Mouse (Mus musculus) gastrocnemius, postnatal 4 days (tissue): ENCODE measurements around the gene Tanc1. TPM values are rescaled to one million over a fixed set of nuclear protein-coding genes. Genes with fewer than 3 reads are reported as not detected.

Experiments
- DNase-seq, 2 experiments: peaks; one replicate each; pipeline ENCODE4 v3.0.0; 2021 to 2022; ENCODE audit warnings: low spot score in 2 of 2, mixed read lengths in 2 of 2
- total RNA-seq, 2 experiments: library from RNA; stranded (reverse); gene quantifications; 2 replicates each; pipeline ENCODE4 v1.2.3; 2021

Gene Tanc1
- total RNA-seq, 2 experiments from 2014 or later = 19.0 to 20.9 TPM

- DNase-seq = no peak
These were observed 36.6 kb downstream of the Tanc1 start for GRCm38 (mm10) chr2:59648444-59648843.

- DNase-seq = no peak
These were observed 40.0 kb downstream of the Tanc1 start for GRCm38 (mm10) chr2:59651801-59652200.

- no peak for DNase-seq
These were observed 40.9 kb downstream of the Tanc1 start for GRCm38 (mm10) chr2:59652702-59653101.

GRCm38 (mm10) chr2:59653306-59654165 is 41.7 kb downstream of the Tanc1 start:
- DNase-seq = no peak

GRCm38 (mm10) chr2:59655471-59655870 is 43.6 kb downstream of the Tanc1 start:
- DNase-seq = no peak

- DNase-seq = no peak
These were observed 44.8 kb downstream of the Tanc1 start for GRCm38 (mm10) chr2:59656680-59657079.

GRCm38 (mm10) chr2:59659686-59660085 is 47.8 kb downstream of the Tanc1 start:
- no peak for DNase-seq

- no peak for DNase-seq
These were observed 49.3 kb downstream of the Tanc1 start for GRCm38 (mm10) chr2:59660891-59661805.

GRCm38 (mm10) chr2:59664803-59665567 is 53.1 kb downstream of the Tanc1 start:
- DNase-seq = no peak

- DNase-seq = no peak
These were observed 54.7 kb downstream of the Tanc1 start for GRCm38 (mm10) chr2:59666533-59666932.

GRCm38 (mm10) chr2:59670087-59671060 is 58.5 kb downstream of the Tanc1 start:
- DNase-seq = peak; percentile 33 to 58

GRCm38 (mm10) chr2:59671671-59672070 is 59.8 kb downstream of the Tanc1 start:
- DNase-seq = no peak

- no peak for DNase-seq
These were observed 60.2 kb downstream of the Tanc1 start for GRCm38 (mm10) chr2:59672086-59672485.

GRCm38 (mm10) chr2:59672686-59673085 is 60.8 kb downstream of the Tanc1 start:
- DNase-seq = no peak

GRCm38 (mm10) chr2:59673351-59673750 is 61.5 kb downstream of the Tanc1 start:
- no peak for DNase-seq

- no peak for DNase-seq
These were observed 62.0 kb downstream of the Tanc1 start for GRCm38 (mm10) chr2:59673877-59674276.

- no peak for DNase-seq
These were observed 63.6 kb downstream of the Tanc1 start for GRCm38 (mm10) chr2:59675270-59675995.

- DNase-seq = no peak
These were observed 64.2 kb downstream of the Tanc1 start for GRCm38 (mm10) chr2:59676041-59676440.

GRCm38 (mm10) chr2:59676442-59676841 is 64.6 kb downstream of the Tanc1 start:
- DNase-seq = no peak
